Mouse (Mus musculus): ENCODE data around the gene Trrap. TPM values are rescaled to one million over a fixed set of nuclear protein-coding genes. Genes with fewer than 3 reads are reported as not detected.

Gene Trrap
- polyA plus RNA-seq, 1 experiment from 2014 or later: 96.8 TPM

GRCm38 (mm10) chr5:144734949-144735348, 32.6 kb upstream of the Trrap start:
- H3K27ac ChIP-seq (ENCODE audit: low read depth, low read length): no peak overlapping the region
- H3K4me1 ChIP-seq (ENCODE audit: control insufficient read depth, insufficient read depth, low read length): no peaks in the 10 kb centered on the region
- H3K9me3 ChIP-seq (ENCODE audit: control insufficient read depth, low read length): no peaks in the 10 kb centered on the region
- H3K4me2 ChIP-seq (ENCODE audit: low read depth): no peak overlapping the region
- 31% methylated on average over 8 of the region's 8 CpGs for WGBS
- no peaks in the 10 kb centered on the region for H3K36me3 ChIP-seq (ENCODE audit: control insufficient read depth, insufficient read depth, low read length)
- H3K4me3 ChIP-seq (ENCODE audit: low read depth, low read length): no peak overlapping the region
- no peaks in the 10 kb centered on the region for H3K27me3 ChIP-seq (ENCODE audit: control insufficient read depth, insufficient read depth, low read length)
- peak; percentile 79 for DNase-seq (ENCODE audit: low spot score)
- 0 out of 2 replicates have a peak, but pooled peaks have one; percentile 6 for ATAC-seq (ENCODE audit: insufficient read depth, low FRiP score, low TSS enrichment)
- no peak overlapping the region for H3K9ac ChIP-seq (ENCODE audit: low read length)

- DNase-seq (ENCODE audit: low spot score) (no peak), ATAC-seq (ENCODE audit: insufficient read depth, low FRiP score, low TSS enrichment) (no peak)
- WGBS: 88% methylated on average over 14 of the region's 14 CpGs
- no peak overlapping the region for H3K9ac ChIP-seq (ENCODE audit: low read length)
- no peak overlapping the region for H3K4me2 ChIP-seq (ENCODE audit: low read depth)
- H3K27ac ChIP-seq (ENCODE audit: low read depth, low read length): no peak overlapping the region
- no peaks in the 10 kb centered on the region for H3K36me3 ChIP-seq (ENCODE audit: control insufficient read depth, insufficient read depth, low read length)
- H3K4me3 ChIP-seq (ENCODE audit: low read depth, low read length): no peak overlapping the region
- H3K9me3 ChIP-seq (ENCODE audit: control insufficient read depth, low read length): no peaks in the 10 kb centered on the region
- no peaks in the 10 kb centered on the region for H3K4me1 ChIP-seq (ENCODE audit: control insufficient read depth, insufficient read depth, low read length)
- H3K27me3 ChIP-seq (ENCODE audit: control insufficient read depth, insufficient read depth, low read length): no peaks in the 10 kb centered on the region
Observed at GRCm38 (mm10) chr5:144737101-144737500, 30.4 kb upstream of the Trrap start.

- Histone ChIP-seq H3K36me3 (ENCODE audit: control insufficient read depth, insufficient read depth, low read length) (no peaks in the 10 kb centered on the region), H3K4me3 (ENCODE audit: low read depth, low read length) (no peak overlapping the region), H3K27ac (ENCODE audit: low read depth, low read length) (no peak overlapping the region), H3K4me2 (ENCODE audit: low read depth) (no peak overlapping the region), H3K27me3 (ENCODE audit: control insufficient read depth, insufficient read depth, low read length) (no peaks in the 10 kb centered on the region), H3K9me3 (ENCODE audit: control insufficient read depth, low read length) (no peaks in the 10 kb centered on the region), H3K4me1 (ENCODE audit: control insufficient read depth, insufficient read depth, low read length) (no peaks in the 10 kb centered on the region), H3K9ac (ENCODE audit: low read length) (no peak overlapping the region)
- ATAC-seq (ENCODE audit: insufficient read depth, low FRiP score, low TSS enrichment) (no peak), DNase-seq (ENCODE audit: low spot score) (no peak)
- 19% methylated on average over 5 of the region's 5 CpGs for WGBS
Observed at GRCm38 (mm10) chr5:144752432-144752831, 15.1 kb upstream of the Trrap start.

DNA sequence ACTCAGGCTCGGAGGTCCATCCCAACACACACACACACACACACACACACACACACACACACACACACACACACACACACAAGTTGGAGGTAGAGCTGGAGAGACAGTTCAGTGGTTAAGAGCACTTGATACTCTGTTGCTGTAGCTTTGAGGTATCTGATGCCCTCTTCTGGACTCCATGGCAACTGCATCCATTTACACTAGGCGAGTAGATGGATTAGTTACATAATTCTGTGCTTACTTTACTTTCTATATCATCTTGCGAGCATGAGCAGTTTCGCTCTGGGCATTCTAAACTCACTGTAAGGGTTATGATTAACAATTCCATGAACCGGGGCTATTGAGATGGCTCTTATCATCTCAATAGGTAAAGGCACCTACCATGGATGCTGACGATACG, 14.5 kb upstream of the Trrap start:
- Histone ChIP-seq H3K4me3 (ENCODE audit: low read depth, low read length) (no peak overlapping the region), H3K36me3 (ENCODE audit: control insufficient read depth, insufficient read depth, low read length) (no peaks in the 10 kb centered on the region), H3K27ac (ENCODE audit: low read depth, low read length) (no peak overlapping the region), H3K9ac (ENCODE audit: low read length) (no peak overlapping the region), H3K4me1 (ENCODE audit: control insufficient read depth, insufficient read depth, low read length) (no peaks in the 10 kb centered on the region), H3K4me2 (ENCODE audit: low read depth) (no peak overlapping the region), H3K27me3 (ENCODE audit: control insufficient read depth, insufficient read depth, low read length) (no peaks in the 10 kb centered on the region), H3K9me3 (ENCODE audit: control insufficient read depth, low read length) (no peaks in the 10 kb centered on the region)
- DNase-seq (ENCODE audit: low spot score) (peak; percentile 30), ATAC-seq (ENCODE audit: insufficient read depth, low FRiP score, low TSS enrichment) (no peak)
- WGBS: 71% methylated on average over 7 of the region's 7 CpGs

- no peaks in the 10 kb centered on the region for H3K27me3 ChIP-seq (ENCODE audit: control insufficient read depth, insufficient read depth, low read length)
- H3K27ac ChIP-seq (ENCODE audit: low read depth, low read length): no peak overlapping the region
- no peak for ATAC-seq (ENCODE audit: insufficient read depth, low FRiP score, low TSS enrichment)
- H3K36me3 ChIP-seq (ENCODE audit: control insufficient read depth, insufficient read depth, low read length): no peaks in the 10 kb centered on the region
- no peak overlapping the region for H3K4me3 ChIP-seq (ENCODE audit: low read depth, low read length)
- no peak overlapping the region for H3K9ac ChIP-seq (ENCODE audit: low read length)
- H3K4me2 ChIP-seq (ENCODE audit: low read depth): no peak overlapping the region
- no peaks in the 10 kb centered on the region for H3K9me3 ChIP-seq (ENCODE audit: control insufficient read depth, low read length)
- no peaks in the 10 kb centered on the region for H3K4me1 ChIP-seq (ENCODE audit: control insufficient read depth, insufficient read depth, low read length)
- 75% methylated on average over 10 of the region's 10 CpGs for WGBS
- DNase-seq (ENCODE audit: low spot score): no peak
Observed at GRCm38 (mm10) chr5:144755191-144755590, 12.3 kb upstream of the Trrap start.

DNA sequence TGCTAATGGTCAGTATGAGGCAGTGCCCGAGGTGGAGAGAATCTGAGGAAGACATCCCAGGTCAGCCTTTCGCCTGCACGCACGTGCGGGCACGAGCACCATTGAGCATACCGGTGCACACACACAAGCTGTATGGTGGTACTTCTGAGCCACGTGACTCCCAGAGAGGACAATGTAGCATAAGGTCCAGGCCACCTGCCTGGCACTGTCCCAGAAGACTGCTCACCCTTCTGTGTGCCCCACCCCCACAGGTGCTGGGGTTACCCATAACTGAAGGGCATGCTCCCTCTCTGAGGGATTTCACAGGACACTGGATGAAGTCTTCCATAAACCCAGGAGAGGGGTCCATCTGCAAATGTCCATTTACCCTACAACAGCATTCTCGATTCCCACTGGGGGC, 10.1 kb upstream of the Trrap start:
- no peak for ATAC-seq (ENCODE audit: insufficient read depth, low FRiP score, low TSS enrichment)
- no peaks in the 10 kb centered on the region for H3K4me1 ChIP-seq (ENCODE audit: control insufficient read depth, insufficient read depth, low read length)
- H3K9ac ChIP-seq (ENCODE audit: low read length): no peak overlapping the region
- no peak overlapping the region for H3K4me3 ChIP-seq (ENCODE audit: low read depth, low read length)
- no peak overlapping the region for H3K27ac ChIP-seq (ENCODE audit: low read depth, low read length)
- H3K36me3 ChIP-seq (ENCODE audit: control insufficient read depth, insufficient read depth, low read length): no peaks in the 10 kb centered on the region
- no peaks in the 10 kb centered on the region for H3K9me3 ChIP-seq (ENCODE audit: control insufficient read depth, low read length)
- WGBS: 86% methylated on average over 9 of the region's 9 CpGs
- H3K4me2 ChIP-seq (ENCODE audit: low read depth): no peak overlapping the region
- DNase-seq (ENCODE audit: low spot score): no peak
- H3K27me3 ChIP-seq (ENCODE audit: control insufficient read depth, insufficient read depth, low read length): peaks cover 13% of the 10 kb centered on the region; the same call in 1 of the 2 replicates

GRCm38 (mm10) chr5:144758422-144758821, 9.1 kb upstream of the Trrap start:
- Histone ChIP-seq H3K4me2 (ENCODE audit: low read depth) (no peak overlapping the region; the same call in 1 of the 2 replicates), H3K9me3 (ENCODE audit: control insufficient read depth, low read length) (no peaks in the 10 kb centered on the region), H3K27me3 (ENCODE audit: control insufficient read depth, insufficient read depth, low read length) (peaks cover 13% of the 10 kb centered on the region; the same call in 1 of the 2 replicates), H3K4me3 (ENCODE audit: low read depth, low read length) (no peak overlapping the region), H3K4me1 (ENCODE audit: control insufficient read depth, insufficient read depth, low read length) (no peaks in the 10 kb centered on the region), H3K9ac (ENCODE audit: low read length) (no peak overlapping the region), H3K36me3 (ENCODE audit: control insufficient read depth, insufficient read depth, low read length) (no peaks in the 10 kb centered on the region), H3K27ac (ENCODE audit: low read depth, low read length) (no peak overlapping the region)
- no peak for ATAC-seq (ENCODE audit: insufficient read depth, low FRiP score, low TSS enrichment)
- WGBS: 14% methylated on average over 8 of the region's 8 CpGs
- peak; percentile 57 for DNase-seq (ENCODE audit: low spot score)

DNA sequence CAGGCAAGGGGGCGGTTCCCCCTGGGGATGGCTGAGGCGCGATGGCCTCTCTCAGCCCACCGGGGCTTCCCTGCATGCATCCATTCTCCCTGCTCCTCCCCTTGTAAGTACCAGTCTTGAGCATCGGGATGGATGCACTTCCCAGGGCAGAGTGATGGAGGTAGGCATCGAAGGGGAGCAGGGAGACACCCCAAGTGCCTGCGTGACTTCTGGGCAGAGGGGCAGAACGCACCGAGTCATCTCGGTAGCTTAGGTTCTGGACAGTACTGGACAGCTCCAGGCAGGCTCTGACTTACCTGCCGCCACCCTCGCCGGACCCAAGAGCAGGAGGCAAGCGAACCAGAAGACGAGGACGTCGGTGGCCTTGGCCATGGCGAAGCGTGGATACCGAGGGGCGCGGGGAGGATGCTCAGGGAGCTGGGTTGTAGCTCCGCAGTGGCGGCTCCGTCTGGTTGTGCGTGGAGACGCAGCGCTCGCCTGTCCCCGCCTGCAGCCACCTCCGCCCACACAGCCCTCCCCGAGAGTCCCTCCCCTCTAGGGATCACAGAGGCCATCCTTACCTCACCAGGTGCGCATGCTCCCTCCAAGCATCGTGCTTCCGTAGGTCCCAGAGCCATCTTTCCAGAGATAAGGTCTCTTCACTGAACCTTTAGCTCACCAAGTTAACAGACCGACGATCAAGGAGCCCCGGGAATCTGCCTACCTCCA, 6.2 kb upstream of the Trrap start, which contains the start of gene Tmem130:
Gene Tmem130, minus strand, starts transcription at position 658 of the 708 bp plus-strand sequence.
- H3K36me3 ChIP-seq (ENCODE audit: control insufficient read depth, insufficient read depth, low read length): no peaks in the 10 kb centered on the region
- ATAC-seq (ENCODE audit: insufficient read depth, low FRiP score, low TSS enrichment) (peak; percentile 68; the same call in 1 of the 2 replicates), DNase-seq (ENCODE audit: low spot score) (peak; percentile 68)
- no peaks in the 10 kb centered on the region for H3K9me3 ChIP-seq (ENCODE audit: control insufficient read depth, low read length)
- no peak within 1 kb of the TSS for H3K27ac ChIP-seq (ENCODE audit: low read depth, low read length)
- H3K9ac ChIP-seq (ENCODE audit: low read length): peak within 1 kb of the TSS; percentile 43
- peaks cover 13% of the 10 kb centered on the region; the same call in 1 of the 2 replicates for H3K27me3 ChIP-seq (ENCODE audit: control insufficient read depth, insufficient read depth, low read length)
- peak within 1 kb of the TSS; percentile 55 for H3K4me2 ChIP-seq (ENCODE audit: low read depth)
- 1% methylated on average over 38 of the region's 38 CpGs for WGBS
- peak within 1 kb of the TSS; percentile 32 for H3K4me3 ChIP-seq (ENCODE audit: low read depth, low read length)
- no peaks in the 10 kb centered on the region for H3K4me1 ChIP-seq (ENCODE audit: control insufficient read depth, insufficient read depth, low read length)

DNA sequence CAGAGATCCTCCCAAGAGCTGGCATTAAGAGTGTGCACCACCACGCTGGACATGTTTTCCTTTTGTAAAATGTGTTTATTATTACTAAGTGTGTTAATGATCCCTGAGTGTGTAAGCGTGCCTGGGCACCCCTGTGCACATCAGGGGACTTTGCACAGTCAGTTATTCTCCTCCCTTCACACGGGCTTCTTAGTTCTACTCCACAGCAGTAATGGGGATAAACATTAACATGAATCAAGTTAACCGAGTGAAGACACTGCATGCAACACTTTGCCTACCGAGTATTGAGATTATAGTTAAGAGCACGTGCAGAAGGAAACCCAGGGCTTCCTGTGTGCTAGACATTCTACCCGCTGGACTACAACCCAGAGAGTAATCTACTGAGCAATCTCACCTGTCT, 1.5 kb upstream of the Trrap start:
- WGBS: 80% methylated on average over 7 of the region's 7 CpGs
- H3K27me3 ChIP-seq (ENCODE audit: control insufficient read depth, insufficient read depth, low read length): peaks cover 11% of the 10 kb centered on the region; the same call in 1 of the 2 replicates
- H3K9me3 ChIP-seq (ENCODE audit: control insufficient read depth, low read length): no peaks in the 10 kb centered on the region
- ATAC-seq (ENCODE audit: insufficient read depth, low FRiP score, low TSS enrichment) (no peak), DNase-seq (ENCODE audit: low spot score) (no peak)
- H3K36me3 ChIP-seq (ENCODE audit: control insufficient read depth, insufficient read depth, low read length): no peaks in the 10 kb centered on the region
- no peak overlapping the region for H3K9ac ChIP-seq (ENCODE audit: low read length)
- H3K4me1 ChIP-seq (ENCODE audit: control insufficient read depth, insufficient read depth, low read length): peaks cover 9% of the 10 kb centered on the region
- no peak overlapping the region for H3K4me2 ChIP-seq (ENCODE audit: low read depth)
- no peak overlapping the region for H3K4me3 ChIP-seq (ENCODE audit: low read depth, low read length)
- no peak overlapping the region for H3K27ac ChIP-seq (ENCODE audit: low read depth, low read length)
